Mouse (Mus musculus) forebrain, embryonic 10.5 days (tissue): ENCODE results near the gene Otp. TPM values are rescaled to one million over a fixed set of nuclear protein-coding genes. Genes with fewer than 3 reads are reported as not detected.

ENCODE experiments used
- DNase-seq: peaks from one replicate; pipeline ENCODE4 v3.0.0-alpha.2; 2017; ENCODE audit warnings: low spot score; ENCODE audit errors: extremely low spot score
- H3K27ac ChIP-seq: fragments of 300-500 bp; sonication (generic); 2 replicates; pipeline ENCODE4 v1.5.1; 2016; ENCODE audit warnings: mild to moderate bottlenecking
- H3K27me3 ChIP-seq: fragments of 300-500 bp; sonication (generic); 2 replicates; pipeline ENCODE4 v1.6.1; 2016; ENCODE audit warnings: mild to moderate bottlenecking; ENCODE audit not compliant: poor library complexity, severe bottlenecking
- H3K36me3 ChIP-seq: fragments of 300-500 bp; sonication (generic); replicated peaks from 2 replicates; pipeline ENCODE4 v1.6.1; 2016; ENCODE audit warnings: mild to moderate bottlenecking, moderate library complexity
- H3K4me1 ChIP-seq: fragments of 300-500 bp; sonication (generic); 2 replicates; pipeline ENCODE4 v1.6.1; 2016
- H3K4me3 ChIP-seq: fragments of 300-500 bp; sonication (generic); 2 replicates; pipeline ENCODE4 v1.5.1; 2016; ENCODE audit warnings: mild to moderate bottlenecking, moderate library complexity
- H3K9me3 ChIP-seq: fragments of 300-500 bp; sonication (generic); 2 replicates; pipeline ENCODE4 v1.6.1; 2016; ENCODE audit warnings: mild to moderate bottlenecking, moderate library complexity
- WGBS: fragments of 180-500 bp; shearing (Covaris S2); methylation state at CpG from one replicate; pipeline ENCODE4 v1.1.7; 2016; 5-methylcytosine and 5-hydroxymethylcytosine counted together
- polyA plus RNA-seq: library from polyadenylated mRNA; unstranded; fragments of >200 nt; fragmentation: Nextera tagmentation; extraction: Ambion mirVana; gene quantifications from 2 replicates; pipeline ENCODE4 v1.2.1, GENCODE M21; 2016

The Otp gene
- polyA plus RNA-seq, 1 experiment from 2014 or later, result 1.6 TPM

DNA sequence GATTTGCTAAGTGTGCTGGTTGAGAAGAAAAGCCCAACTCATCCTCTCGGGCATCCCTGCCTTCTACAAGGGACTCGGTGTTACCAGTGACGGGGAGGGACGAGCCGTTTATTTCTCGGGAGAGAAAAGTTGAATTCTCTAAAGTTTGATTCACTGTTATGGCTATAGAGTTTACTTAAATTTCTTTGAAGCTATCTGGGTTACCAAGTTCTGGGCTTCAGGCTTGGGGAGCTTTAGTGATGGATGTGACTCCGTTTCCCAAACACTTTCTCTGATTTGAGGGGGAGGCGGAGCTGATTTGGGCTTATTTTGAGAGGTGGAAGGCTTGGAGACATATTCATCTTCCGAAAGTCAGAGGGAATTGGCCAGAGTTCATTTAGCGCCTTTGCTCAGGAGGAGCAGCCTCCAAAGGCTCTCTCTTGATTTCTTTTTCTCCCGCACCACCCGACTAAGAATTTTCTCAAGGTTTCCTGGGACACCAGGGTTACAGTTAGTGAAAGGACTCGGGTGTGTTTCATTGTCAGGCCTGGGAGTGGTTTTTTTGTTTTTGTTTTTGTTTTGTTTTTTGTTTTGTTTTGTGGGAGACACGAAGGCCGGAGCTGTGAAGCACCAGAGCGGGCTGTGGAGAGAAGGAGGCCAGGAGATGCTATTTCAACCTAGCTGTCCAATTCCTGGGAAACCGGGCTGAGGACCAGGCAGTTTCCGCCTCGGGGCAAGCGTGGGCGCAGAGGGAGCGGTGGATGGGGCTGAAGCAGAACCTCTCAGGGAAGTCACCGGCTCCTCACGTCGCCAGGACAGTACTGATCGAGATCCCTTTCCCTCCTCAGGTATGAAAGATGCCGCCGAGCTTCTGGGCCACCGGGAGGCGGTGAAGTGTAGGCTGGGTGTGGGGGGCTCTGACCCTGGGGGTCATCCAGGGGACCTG, 1.1 kb downstream of the Otp start:
- H3K4me3 ChIP-seq, result no peak overlapping the region
- no peaks in the 10 kb centered on the region for H3K36me3 ChIP-seq
- no peak overlapping the region for H3K27ac ChIP-seq
- H3K4me1 ChIP-seq, result peaks cover 23% of the 10 kb centered on the region
- H3K27me3 ChIP-seq, result peaks cover 100% of the 10 kb centered on the region
- under 1% methylated on average over 30 of the region's 30 CpGs for WGBS
- H3K9me3 ChIP-seq, result no peaks in the 10 kb centered on the region
- DNase-seq, result peak; percentile 30

DNA sequence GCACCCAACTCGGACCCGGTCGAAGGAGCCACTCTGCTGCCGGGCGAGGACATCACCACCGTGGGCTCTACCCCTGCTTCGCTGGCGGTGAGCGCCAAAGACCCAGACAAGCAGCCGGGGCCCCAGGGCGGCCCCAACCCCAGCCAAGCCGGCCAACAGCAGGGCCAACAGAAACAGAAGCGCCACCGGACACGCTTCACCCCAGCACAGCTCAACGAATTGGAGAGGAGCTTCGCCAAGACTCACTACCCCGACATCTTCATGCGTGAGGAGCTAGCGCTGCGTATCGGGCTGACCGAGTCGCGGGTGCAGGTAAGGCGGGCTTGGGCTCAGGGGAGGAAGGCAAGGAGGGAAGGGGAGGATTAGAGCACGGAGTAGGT, 1.8 kb downstream of the Otp start:
- Histone ChIP-seq H3K9me3 (no peaks in the 10 kb centered on the region), H3K4me3 (no peak overlapping the region; the same call in 1 of the 2 replicates), H3K36me3 (no peaks in the 10 kb centered on the region), H3K4me1 (peaks cover 24% of the 10 kb centered on the region), H3K27me3 (peaks cover 100% of the 10 kb centered on the region), H3K27ac (no peak overlapping the region)
- peak; percentile 37 for DNase-seq
- under 1% methylated on average over 27 of the region's 27 CpGs for WGBS

- no peak for DNase-seq
- H3K27ac ChIP-seq, result no peak overlapping the region
- peaks cover 100% of the 10 kb centered on the region for H3K27me3 ChIP-seq
- H3K9me3 ChIP-seq, result no peaks in the 10 kb centered on the region
- no peaks in the 10 kb centered on the region for H3K36me3 ChIP-seq
- H3K4me1 ChIP-seq, result peaks cover 30% of the 10 kb centered on the region
- no peak overlapping the region for H3K4me3 ChIP-seq
- WGBS, result 8% methylated on average over 10 of the region's 10 CpGs
These were observed 2.8 kb downstream of the Otp start for GRCm38 (mm10) chr13:94877991-94878745.

GRCm38 (mm10) chr13:94881201-94881600, 5.8 kb downstream of the Otp start:
- Histone ChIP-seq H3K27ac (no peak overlapping the region), H3K27me3 (peaks cover 100% of the 10 kb centered on the region), H3K36me3 (no peaks in the 10 kb centered on the region), H3K9me3 (no peaks in the 10 kb centered on the region), H3K4me1 (peaks cover 29% of the 10 kb centered on the region), H3K4me3 (no peak overlapping the region)
- DNase-seq, result no peak
- under 1% methylated on average over 3 of the region's 3 CpGs for WGBS

DNA sequence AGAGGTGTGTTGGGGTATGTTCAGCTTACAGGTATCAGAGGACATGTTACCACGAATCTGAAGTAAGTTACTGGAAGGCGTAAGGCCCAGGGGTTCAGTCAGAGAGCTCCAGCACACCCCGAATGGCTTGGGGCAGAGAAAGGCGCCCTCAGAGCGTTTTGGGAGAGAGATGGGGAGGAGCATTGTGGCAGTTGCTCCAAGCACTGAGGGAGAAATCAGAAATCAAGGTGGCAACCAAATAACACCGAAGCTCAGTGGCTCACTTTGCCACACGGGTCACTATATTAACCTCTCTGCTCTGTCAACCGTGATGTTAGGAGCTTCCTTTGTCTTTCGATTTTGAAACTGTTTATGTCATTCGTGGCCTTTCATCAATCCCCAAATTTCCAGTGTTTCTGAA, 6.8 kb downstream of the Otp start:
- no peak for DNase-seq

DNA sequence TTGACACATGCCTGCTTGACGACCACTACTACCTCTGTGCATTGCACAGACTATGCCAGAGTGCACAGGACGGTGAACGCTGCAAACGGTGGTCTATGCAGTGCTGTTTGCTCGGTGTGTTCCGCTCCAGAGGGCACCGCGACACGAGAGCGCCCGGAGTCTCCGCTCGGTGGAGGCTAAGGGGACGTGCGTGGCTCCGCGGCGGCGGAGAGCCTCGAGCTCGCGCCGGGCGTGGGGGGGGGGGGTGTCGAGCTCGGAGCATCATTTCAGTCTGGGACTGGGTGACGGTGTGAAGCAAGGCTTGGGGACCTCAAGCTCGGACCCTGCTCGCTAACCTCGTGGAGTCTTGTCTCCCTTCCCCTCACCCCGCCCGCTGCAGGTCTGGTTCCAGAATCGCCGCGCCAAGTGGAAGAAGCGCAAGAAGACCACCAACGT, 7.3 kb downstream of the Otp start:
- peak overlapping the region; percentile 54 for H3K4me3 ChIP-seq
- under 1% methylated on average over 37 of the region's 37 CpGs for WGBS
- peaks cover 29% of the 10 kb centered on the region for H3K4me1 ChIP-seq
- H3K27me3 ChIP-seq, result peaks cover 100% of the 10 kb centered on the region
- no peaks in the 10 kb centered on the region for H3K9me3 ChIP-seq
- no peak overlapping the region for H3K27ac ChIP-seq
- DNase-seq, result peak; percentile 58
- H3K36me3 ChIP-seq, result no peaks in the 10 kb centered on the region

More for the DNA sequence above, 6.8 kb downstream of the Otp start:
- no peak overlapping the region for H3K27ac ChIP-seq
- H3K27me3 ChIP-seq, result peaks cover 100% of the 10 kb centered on the region
- H3K4me3 ChIP-seq, result peak overlapping the region; percentile 54; the same call in 1 of the 2 replicates
- peaks cover 29% of the 10 kb centered on the region for H3K4me1 ChIP-seq
- H3K36me3 ChIP-seq, result no peaks in the 10 kb centered on the region
- no peaks in the 10 kb centered on the region for H3K9me3 ChIP-seq
- WGBS, result 1% methylated on average over 10 of the region's 10 CpGs

DNA sequence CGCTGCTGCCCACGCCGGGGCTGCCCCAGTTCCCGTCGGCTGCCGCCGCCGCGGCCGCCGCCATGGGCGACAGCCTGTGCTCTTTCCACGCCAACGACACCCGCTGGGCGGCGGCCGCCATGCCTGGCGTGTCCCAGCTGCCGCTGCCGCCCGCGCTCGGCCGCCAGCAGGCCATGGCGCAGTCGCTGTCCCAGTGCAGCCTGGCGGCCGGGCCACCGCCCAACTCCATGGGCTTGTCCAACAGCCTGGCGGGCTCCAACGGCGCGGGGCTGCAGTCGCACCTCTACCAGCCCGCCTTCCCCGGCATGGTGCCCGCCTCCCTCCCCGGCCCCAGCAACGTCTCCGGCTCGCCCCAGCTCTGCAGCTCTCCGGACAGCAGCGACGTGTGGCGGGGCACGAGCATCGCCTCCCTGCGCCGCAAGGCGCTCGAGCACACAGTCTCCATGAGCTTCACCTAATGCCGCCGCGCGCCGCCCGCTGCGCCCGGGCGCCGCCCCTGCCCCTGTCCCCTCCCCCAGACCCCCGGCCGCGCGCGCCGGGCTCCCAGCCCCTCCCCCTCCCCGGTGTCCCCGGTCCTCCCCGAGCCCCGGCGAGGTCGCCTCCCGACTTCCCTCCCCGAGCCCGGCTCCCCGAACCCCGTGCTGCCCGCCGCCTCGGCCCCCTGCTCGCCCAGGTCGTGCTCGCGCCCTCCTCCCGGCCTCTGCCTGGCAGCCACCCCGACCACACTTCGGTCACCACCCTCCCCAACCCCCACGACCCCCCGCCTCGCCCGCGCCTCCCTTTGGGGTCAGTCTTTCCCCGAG, 8.0 kb downstream of the Otp start:
- H3K4me3 ChIP-seq, result peak overlapping the region; percentile 54
- H3K36me3 ChIP-seq, result no peaks in the 10 kb centered on the region
- DNase-seq, result peak; percentile 64
- WGBS, result under 1% methylated on average over 92 of the region's 95 CpGs
- H3K4me1 ChIP-seq, result peaks cover 29% of the 10 kb centered on the region
- H3K27ac ChIP-seq, result peak overlapping the region; percentile 51; the same call in 1 of the 2 replicates
- peaks cover 100% of the 10 kb centered on the region for H3K27me3 ChIP-seq
- no peaks in the 10 kb centered on the region for H3K9me3 ChIP-seq

- Histone ChIP-seq H3K36me3 (no peaks in the 10 kb centered on the region), H3K4me1 (peaks cover 29% of the 10 kb centered on the region), H3K4me3 (peak overlapping the region; percentile 54), H3K9me3 (no peaks in the 10 kb centered on the region), H3K27ac (no peak overlapping the region), H3K27me3 (peaks cover 100% of the 10 kb centered on the region)
- WGBS, result under 1% methylated on average over 36 of the region's 36 CpGs
- DNase-seq, result peak; percentile 71
These were observed 8.9 kb downstream of the Otp start for GRCm38 (mm10) chr13:94883966-94884960.

GRCm38 (mm10) chr13:94885291-94886235, 10.2 kb downstream of the Otp start:
- Histone ChIP-seq H3K4me1 (peaks cover 29% of the 10 kb centered on the region), H3K4me3 (peak overlapping the region; percentile 31), H3K27me3 (peaks cover 100% of the 10 kb centered on the region), H3K36me3 (no peaks in the 10 kb centered on the region), H3K27ac (no peak overlapping the region), H3K9me3 (no peaks in the 10 kb centered on the region)
- DNase-seq, result peak; percentile 46
- 1% methylated on average over 80 of the region's 81 CpGs for WGBS

- DNase-seq, result no peak
- Histone ChIP-seq H3K9me3 (no peaks in the 10 kb centered on the region), H3K27ac (no peak overlapping the region), H3K27me3 (peaks cover 22% of the 10 kb centered on the region), H3K36me3 (no peaks in the 10 kb centered on the region), H3K4me1 (peaks cover 3% of the 10 kb centered on the region), H3K4me3 (no peak overlapping the region)
- WGBS, result 90% methylated on average over 10 of the region's 10 CpGs
These were observed 32.4 kb downstream of the Otp start for GRCm38 (mm10) chr13:94907841-94908240.

DNA sequence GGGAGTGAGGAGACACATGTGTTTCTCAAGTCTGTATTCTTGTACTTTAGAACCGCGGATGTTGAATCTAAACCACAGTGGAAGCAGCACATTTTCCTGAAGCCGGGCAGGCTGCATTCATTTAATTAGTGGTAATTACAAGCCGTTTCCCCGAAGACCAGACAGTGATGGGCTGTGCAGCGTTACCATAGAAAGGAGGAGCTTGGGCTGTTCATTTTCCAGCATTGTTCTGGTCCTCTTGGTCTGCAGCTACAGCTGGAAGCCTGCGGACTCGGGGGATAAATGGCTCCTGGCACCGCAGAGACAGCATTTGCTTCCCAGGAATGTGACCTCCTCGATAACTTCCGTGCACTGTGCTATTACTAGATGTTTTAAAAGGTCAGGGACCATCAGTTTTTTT, 37.6 kb downstream of the Otp start:
- no peak overlapping the region for H3K27ac ChIP-seq
- no peak for DNase-seq
- H3K36me3 ChIP-seq, result no peaks in the 10 kb centered on the region
- no peaks in the 10 kb centered on the region for H3K9me3 ChIP-seq
- peak overlapping the region; percentile 19 for H3K4me3 ChIP-seq
- peaks cover 37% of the 10 kb centered on the region for H3K27me3 ChIP-seq
- 19% methylated on average over 11 of the region's 11 CpGs for WGBS
- peaks cover 7% of the 10 kb centered on the region for H3K4me1 ChIP-seq
